Mouse (Mus musculus) thymus, postnatal 0 days (tissue): ENCODE results near the gene Scube2. TPM values are rescaled to one million over a fixed set of nuclear protein-coding genes. Genes with fewer than 3 reads are reported as not detected.

Experiments used
- polyA plus RNA-seq: library from polyadenylated mRNA; unstranded; fragments of >200 nt; fragmentation: Nextera tagmentation; extraction: Ambion mirVana; gene quantifications from 2 replicates; pipeline ENCODE4 v1.2.1, GENCODE M21; 2015

Gene Scube2
- polyA plus RNA-seq, 1 experiment from 2014 or later, result not detected

Other genes with a start within 250 kb of the Scube2 start
- gene St5, start 162.1 kb downstream of the Scube2 start, polyA plus RNA-seq, result 28.6 and 31.4 TPM in 2 replicates
- 44.6 and 47.5 TPM in 2 replicates for gene Akip1, start 162.0 kb downstream of the Scube2 start, polyA plus RNA-seq
- gene BC051019, start 141.8 kb downstream of the Scube2 start, polyA plus RNA-seq, result 0.35 and 0.45 TPM in 2 replicates
- 0.19 and 0.21 TPM in 2 replicates for gene Ascl3, start 134.0 kb downstream of the Scube2 start, polyA plus RNA-seq
- 70.3 and 74.9 TPM in 2 replicates for gene Tmem9b, start 112.8 kb downstream of the Scube2 start, polyA plus RNA-seq
- 0.15 and 0.30 TPM in 2 replicates for gene Nrip3, start 83.7 kb downstream of the Scube2 start, polyA plus RNA-seq
- 9.4 and 9.5 TPM in 2 replicates for gene Dennd5a, start 94.8 kb upstream of the Scube2 start, polyA plus RNA-seq
- gene Tmem41b, start 121.2 kb upstream of the Scube2 start, polyA plus RNA-seq, result 47.7 and 48.8 TPM in 2 replicates
- gene Ipo7, start 152.6 kb upstream of the Scube2 start, polyA plus RNA-seq, result 24.6 and 27.0 TPM in 2 replicates
- 21.6 and 21.9 TPM in 2 replicates for gene Zfp143, start 195.5 kb upstream of the Scube2 start, polyA plus RNA-seq